Mouse (Mus musculus): ENCODE measurements around the gene Ugt1a8.

- TF ChIP-seq CTCF (IDR thresholded peaks at IDR 0.05; ENCODE audit: low read depth, low read length) (no peak), POLR2A (IDR thresholded peaks at IDR 0.05; ENCODE audit: extremely low read depth, insufficient read depth, low read length) (no peak)
Observed at GRCm38 (mm10) chr1:88258881-88259642, 171.4 kb downstream of the Ugt1a8 start.
